Mouse (Mus musculus) myocyte (in vitro differentiated cells): ENCODE data around the gene Dio3.

Source experiments
- MAX ChIP-seq: IDR thresholded peaks from one replicate; pipeline ENCODE4 v1.6.1; 2011; ENCODE audit warnings: low read depth, mild to moderate bottlenecking, control low read depth
- MYOD1 ChIP-seq, 3 experiments: IDR thresholded peaks; one replicate each; pipeline ENCODE4 v1.6.1; 2011; ENCODE audit warnings: control low read depth in 2 of 3, low read depth in 2 of 3, mild to moderate bottlenecking in 2 of 3, moderate library complexity in 1 of 3; ENCODE audit not compliant: insufficient read length in 2 of 3, control insufficient read depth in 1 of 3
- MYOG ChIP-seq, 3 experiments: IDR thresholded peaks; one replicate each; pipeline ENCODE4 v1.6.1; 2011; ENCODE audit warnings: control low read depth in 2 of 3, low read depth in 2 of 3, mild to moderate bottlenecking in 2 of 3; ENCODE audit not compliant: insufficient read length in 2 of 3, control insufficient read depth in 1 of 3, insufficient read depth in 1 of 3
- POLR2A ChIP-seq: IDR thresholded peaks from one replicate; pipeline ENCODE4 v1.6.1; 2011; ENCODE audit warnings: low read depth, mild to moderate bottlenecking, control low read depth, moderate library complexity; ENCODE audit not compliant: insufficient read length
- POLR2AphosphoS2 ChIP-seq: IDR thresholded peaks from one replicate; pipeline ENCODE4 v1.6.1; 2011; ENCODE audit warnings: low read depth, control low read depth; ENCODE audit not compliant: insufficient read length
- REST ChIP-seq: IDR thresholded peaks from one replicate; pipeline ENCODE4 v1.6.1; 2011; ENCODE audit warnings: mild to moderate bottlenecking, control low read depth, moderate library complexity; ENCODE audit not compliant: insufficient read depth, insufficient read length

- TF ChIP-seq POLR2AphosphoS2 = no peak
- TF ChIP-seq MAX = no peak
- no peak for TF ChIP-seq POLR2A
- no peak for TF ChIP-seq REST
- no peak for TF ChIP-seq MYOD1 (IDR thresholded peaks at IDR 0.05; ENCODE audit: control insufficient read depth in 1 of 3, insufficient read length in 2 of 3, low read depth in 2 of 3)
- TF ChIP-seq MYOG (IDR thresholded peaks at IDR 0.05; ENCODE audit: control insufficient read depth in 1 of 3, insufficient read depth in 1 of 3, insufficient read length in 2 of 3, low read depth in 2 of 3) = no peak
These were observed 26.7 kb upstream of the Dio3 start for GRCm38 (mm10) chr12:110252163-110252575.
